Mouse (Mus musculus) embryonic facial prominence, embryonic 11.5 days (tissue): Measurements from ENCODE around the gene Pard3b. TPM values are rescaled to one million over a fixed set of nuclear protein-coding genes. Genes with fewer than 3 reads are reported as not detected.

Experiments used
- ATAC-seq: fragments of 200-750 bp; cut with Nextera tagmentation; replicated peaks from 2 replicates; pipeline ENCODE4 v1.8.0; 2017; ENCODE audit warnings: low read depth; ENCODE audit not compliant: insufficient number of reproducible peaks, low FRiP score, low TSS enrichment
- DNase-seq: peaks from one replicate; pipeline ENCODE4 v3.0.0-alpha.2; 2015; ENCODE audit warnings: low spot score
- H3K27ac ChIP-seq: fragments of 300-500 bp; sonication (generic); replicated peaks from 2 replicates; pipeline ENCODE4 v1.5.1; 2014; ENCODE audit warnings: mild to moderate bottlenecking, low read depth, low read length, control low read depth
- H3K27me3 ChIP-seq: fragments of 300-500 bp; sonication (generic); 2 replicates; pipeline ENCODE4 v1.6.1; 2014; ENCODE audit warnings: mild to moderate bottlenecking, low read length, moderate library complexity, mixed read lengths; ENCODE audit not compliant: control insufficient read depth, insufficient read depth
- H3K36me3 ChIP-seq: fragments of 300-500 bp; sonication (generic); replicated peaks from 2 replicates; pipeline ENCODE4 v1.6.1; 2014; ENCODE audit warnings: low read depth, mild to moderate bottlenecking, low read length, moderate library complexity, mixed read lengths; ENCODE audit not compliant: control insufficient read depth, insufficient read depth
- H3K4me1 ChIP-seq: fragments of 300-500 bp; sonication (generic); 2 replicates; pipeline ENCODE4 v1.6.1; 2014; ENCODE audit warnings: low read length, mixed read lengths; ENCODE audit not compliant: control insufficient read depth, insufficient read depth
- H3K4me2 ChIP-seq: fragments of 300-500 bp; sonication (generic); 2 replicates; pipeline ENCODE4 v1.6.1; 2014; ENCODE audit warnings: low read depth, mild to moderate bottlenecking, control low read depth, low read length, moderate library complexity
- H3K4me3 ChIP-seq: fragments of 300-500 bp; sonication (generic); 2 replicates; pipeline ENCODE4 v1.5.1; 2014; ENCODE audit warnings: low read depth, low read length, control low read depth
- H3K9ac ChIP-seq: fragments of 300-500 bp; sonication (generic); replicated peaks from 2 replicates; pipeline ENCODE4 v1.6.1; 2014; ENCODE audit warnings: mild to moderate bottlenecking, control low read depth, low read length
- H3K9me3 ChIP-seq: fragments of 300-500 bp; sonication (generic); replicated peaks from 2 replicates; pipeline ENCODE4 v1.6.1; 2016; ENCODE audit warnings: mild to moderate bottlenecking, low read length, inconsistent platforms, mixed read lengths; ENCODE audit not compliant: control insufficient read depth
- WGBS: fragments of 180-500 bp; shearing (Covaris S2); extraction: QIAGEN DNeasy Blood & Tissue Kit; methylation state at CpG from one replicate; pipeline ENCODE4 v1.1.7; 2014; 5-methylcytosine and 5-hydroxymethylcytosine counted together
- polyA plus RNA-seq: library from polyadenylated mRNA; unstranded; fragments of >200 nt; fragmentation: Nextera tagmentation; extraction: Ambion mirVana; gene quantifications from 2 replicates; pipeline ENCODE4 v1.2.1, GENCODE M21; 2014

The Pard3b gene
- polyA plus RNA-seq, 1 experiment from 2014 or later, result 7.7 TPM

DNA sequence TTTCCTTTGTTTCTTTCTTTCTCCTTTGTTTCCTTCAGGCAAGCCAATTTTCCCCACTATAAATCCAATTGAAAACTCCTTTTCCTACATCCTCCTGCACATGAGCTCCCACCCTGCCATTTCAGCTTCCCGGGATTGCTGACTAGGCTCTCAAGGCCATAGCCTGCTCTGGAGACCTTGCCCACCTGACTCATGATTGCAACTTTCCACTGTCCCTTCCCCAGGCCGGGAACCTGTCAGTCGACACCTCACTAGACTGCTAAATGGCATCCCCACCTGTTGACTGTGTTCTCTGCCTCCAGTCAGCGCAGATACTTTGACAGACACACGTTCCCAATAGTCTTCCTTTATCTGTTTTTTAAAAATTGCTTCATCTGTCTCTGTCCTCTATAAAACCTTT lies 795.3 kb downstream of the Pard3b start:
- 75% methylated on average over 5 of the region's 5 CpGs for WGBS
- Histone ChIP-seq H3K4me2 (no peak overlapping the region), H3K36me3 (no peaks in the 10 kb centered on the region), H3K27me3 (no peaks in the 10 kb centered on the region), H3K9ac (no peak overlapping the region), H3K4me1 (no peaks in the 10 kb centered on the region), H3K4me3 (no peak overlapping the region), H3K9me3 (no peaks in the 10 kb centered on the region), H3K27ac (no peak overlapping the region)
- ATAC-seq (no peak), DNase-seq (no peak)

DNA sequence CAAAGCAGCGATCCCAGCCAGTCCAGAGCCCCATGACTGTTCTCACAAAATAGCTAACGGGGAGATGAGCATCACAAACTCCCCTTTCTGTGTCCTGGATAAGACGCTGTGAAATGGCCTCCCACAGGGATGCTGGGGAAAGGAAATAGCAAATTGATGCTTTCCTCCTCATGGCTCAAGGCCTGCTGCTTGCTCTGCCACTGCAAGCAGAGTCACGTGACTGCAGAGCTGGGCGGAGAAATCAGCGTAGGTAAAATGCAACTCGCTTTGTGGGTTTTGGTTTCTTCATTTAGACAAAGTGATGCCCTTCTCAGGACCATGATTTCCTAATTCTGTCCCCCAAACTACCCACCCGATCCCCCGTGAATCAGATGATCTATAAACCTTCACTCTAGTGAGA lies 797.2 kb downstream of the Pard3b start:
- Histone ChIP-seq H3K9me3 (no peaks in the 10 kb centered on the region), H3K27me3 (no peaks in the 10 kb centered on the region), H3K27ac (no peak overlapping the region), H3K9ac (no peak overlapping the region), H3K4me2 (no peak overlapping the region), H3K36me3 (no peaks in the 10 kb centered on the region), H3K4me3 (no peak overlapping the region), H3K4me1 (peaks cover 5% of the 10 kb centered on the region; the same call in 1 of the 2 replicates)
- ATAC-seq (no peak), DNase-seq (peak; percentile 49)
- 46% methylated on average over 9 of the region's 9 CpGs for WGBS

DNA sequence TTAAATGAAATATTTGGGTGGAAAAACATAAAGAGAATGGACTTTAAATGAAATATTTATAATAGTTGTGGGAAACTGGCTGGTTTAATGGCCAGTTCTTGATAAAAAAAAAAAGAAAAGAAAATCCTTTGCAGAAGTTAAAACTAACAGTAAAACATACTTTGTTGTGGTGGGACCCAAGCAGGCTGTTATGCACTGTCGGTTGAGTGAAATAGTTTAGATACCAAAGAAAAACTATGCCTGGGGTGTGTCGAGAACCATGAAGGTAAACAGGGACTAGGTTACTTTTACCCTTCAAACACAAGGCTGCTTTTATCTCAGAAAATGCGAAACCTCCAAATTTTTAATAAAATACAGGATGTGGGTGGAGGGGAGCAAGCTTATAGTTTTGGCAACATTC lies 797.7 kb downstream of the Pard3b start:
- H3K9me3 ChIP-seq, result no peaks in the 10 kb centered on the region
- no peak overlapping the region for H3K9ac ChIP-seq
- ATAC-seq (no peak), DNase-seq (no peak)
- no peak overlapping the region for H3K4me3 ChIP-seq
- WGBS, result 72% methylated on average over 3 of the region's 3 CpGs
- no peak overlapping the region for H3K27ac ChIP-seq
- peaks cover 5% of the 10 kb centered on the region; the same call in 1 of the 2 replicates for H3K4me1 ChIP-seq
- no peaks in the 10 kb centered on the region for H3K27me3 ChIP-seq
- no peak overlapping the region for H3K4me2 ChIP-seq
- H3K36me3 ChIP-seq, result no peaks in the 10 kb centered on the region

DNA sequence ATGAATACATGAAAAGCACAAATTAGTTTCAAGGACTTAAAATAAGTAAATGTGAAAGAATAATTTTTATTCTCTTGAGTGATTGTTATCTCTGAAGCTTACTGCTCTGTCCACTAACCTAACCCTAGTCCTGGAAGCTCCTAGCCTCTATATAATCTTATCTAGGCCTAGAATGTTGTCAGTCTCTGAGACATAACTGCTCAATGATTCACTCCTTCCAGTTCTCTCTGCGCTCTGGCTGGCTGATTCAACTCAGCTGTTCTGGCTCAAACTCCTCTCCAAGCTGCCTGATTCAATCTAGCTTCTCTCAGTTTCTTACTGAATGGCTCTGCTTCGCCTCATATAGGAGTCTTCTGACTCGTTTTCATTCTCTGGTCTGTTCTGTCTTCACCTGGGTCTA lies 798.9 kb downstream of the Pard3b start:
- no peaks in the 10 kb centered on the region for H3K36me3 ChIP-seq
- no peak overlapping the region for H3K4me2 ChIP-seq
- H3K9me3 ChIP-seq, result no peaks in the 10 kb centered on the region
- WGBS, result 74% methylated on average over 3 of the region's 3 CpGs
- ATAC-seq (no peak), DNase-seq (no peak)
- H3K27ac ChIP-seq, result no peak overlapping the region
- H3K4me3 ChIP-seq, result no peak overlapping the region
- no peaks in the 10 kb centered on the region for H3K27me3 ChIP-seq
- no peak overlapping the region for H3K9ac ChIP-seq
- peaks cover 5% of the 10 kb centered on the region; the same call in 1 of the 2 replicates for H3K4me1 ChIP-seq

DNA sequence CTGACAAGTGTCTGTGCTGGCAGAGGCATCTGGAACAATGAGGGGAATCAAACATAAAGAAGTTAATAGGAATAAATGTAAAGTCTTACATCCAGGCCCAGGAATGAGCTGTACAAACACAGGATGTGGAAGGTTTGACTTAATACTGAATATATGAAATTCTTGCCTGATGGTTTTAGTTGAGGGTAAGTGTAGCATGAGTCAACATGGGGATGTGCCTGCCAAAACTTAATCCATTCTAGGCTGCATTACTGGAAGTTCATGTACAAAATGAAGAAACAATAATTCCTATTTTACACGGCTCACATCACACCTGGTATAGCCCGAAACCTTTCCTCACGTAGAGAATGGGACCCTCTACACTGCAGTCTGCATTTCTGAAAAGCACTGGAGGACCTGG lies 805.8 kb downstream of the Pard3b start:
- H3K27me3 ChIP-seq, result no peaks in the 10 kb centered on the region
- H3K4me2 ChIP-seq, result no peak overlapping the region
- H3K36me3 ChIP-seq, result no peaks in the 10 kb centered on the region
- 93% methylated on average over 3 of the region's 3 CpGs for WGBS
- H3K27ac ChIP-seq, result no peak overlapping the region
- H3K9ac ChIP-seq, result no peak overlapping the region
- no peak for ATAC-seq
- peaks cover 5% of the 10 kb centered on the region; the same call in 1 of the 2 replicates for H3K4me1 ChIP-seq
- DNase-seq, result no peak
- H3K4me3 ChIP-seq, result no peak overlapping the region
- H3K9me3 ChIP-seq, result no peaks in the 10 kb centered on the region

- Histone ChIP-seq H3K4me1 (no peaks in the 10 kb centered on the region), H3K27me3 (no peaks in the 10 kb centered on the region), H3K27ac (no peak overlapping the region), H3K4me3 (no peak overlapping the region), H3K4me2 (no peak overlapping the region), H3K9me3 (no peaks in the 10 kb centered on the region), H3K9ac (no peak overlapping the region), H3K36me3 (no peaks in the 10 kb centered on the region)
- 62% methylated on average over 1 of the region's 1 CpGs for WGBS
- DNase-seq (no peak), ATAC-seq (no peak)
These were observed 808.2 kb downstream of the Pard3b start for GRCm38 (mm10) chr1:62446818-62447217.

GRCm38 (mm10) chr1:62449193-62449875 lies 810.7 kb downstream of the Pard3b start:
- Histone ChIP-seq H3K4me1 (no peaks in the 10 kb centered on the region), H3K27ac (no peak overlapping the region), H3K4me2 (no peak overlapping the region), H3K27me3 (no peaks in the 10 kb centered on the region), H3K4me3 (no peak overlapping the region), H3K36me3 (no peaks in the 10 kb centered on the region), H3K9ac (no peak overlapping the region), H3K9me3 (no peaks in the 10 kb centered on the region)
- no peak for ATAC-seq
- no peak for DNase-seq
- WGBS, result 90% methylated on average over 7 of the region's 7 CpGs

DNA sequence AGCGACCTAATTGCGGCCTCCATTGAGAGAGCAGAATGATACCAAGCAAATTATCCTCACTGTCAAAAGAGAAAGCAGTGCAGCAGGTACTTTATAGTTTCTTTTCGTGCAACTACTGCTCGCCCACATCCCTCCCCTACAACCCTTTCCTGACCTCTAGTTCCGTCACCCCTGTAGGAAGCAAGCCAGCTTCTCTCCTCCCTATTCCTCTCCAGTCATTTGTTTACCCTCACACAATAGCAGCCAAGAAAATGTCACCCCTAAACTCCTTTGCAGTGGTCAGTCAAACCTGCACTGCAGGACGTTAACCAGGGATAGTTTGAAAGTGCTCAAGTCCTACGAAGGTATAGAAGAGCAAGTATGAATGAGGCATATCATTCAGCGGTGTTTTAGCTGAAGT lies 826.9 kb downstream of the Pard3b start:
- Histone ChIP-seq H3K9ac (no peak overlapping the region), H3K4me2 (no peak overlapping the region), H3K4me3 (no peak overlapping the region), H3K27me3 (no peaks in the 10 kb centered on the region), H3K27ac (no peak overlapping the region), H3K9me3 (no peaks in the 10 kb centered on the region), H3K4me1 (no peaks in the 10 kb centered on the region), H3K36me3 (no peaks in the 10 kb centered on the region)
- WGBS, result 46% methylated on average over 8 of the region's 8 CpGs
- no peak for ATAC-seq
- DNase-seq, result no peak
